Mouse (Mus musculus): ENCODE measurements at regions not wholly inside any gene's neighbourhood (a gene's known extent, or its start where the extent isn't known, plus 50 kb on each side); places are given as distances from the start of the nearest gene placed in this dataset.
A peak's percentile ranks its signal among the peaks of the same experiment; 100 is the strongest.

DNA sequence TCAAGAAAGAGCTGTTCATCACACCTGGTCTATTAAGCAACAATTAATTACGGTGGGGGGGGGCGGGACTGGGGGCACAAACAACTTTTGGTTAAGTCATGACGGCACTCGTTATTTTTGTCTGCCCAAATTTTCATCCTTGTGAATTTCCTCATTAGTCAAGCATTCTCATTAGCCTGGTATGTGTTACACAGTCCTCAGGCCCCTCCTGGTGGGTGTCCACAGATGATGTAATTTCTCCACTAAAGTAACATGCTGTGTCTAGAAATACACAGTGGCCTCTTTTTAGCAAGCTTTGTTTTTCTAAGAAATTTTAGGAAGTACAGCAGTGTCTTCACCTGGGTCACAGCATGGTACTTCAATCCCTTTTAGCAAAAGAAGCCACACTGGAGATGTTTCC, 118.2 kb downstream of the Gja1 start:
- 56% methylated on average over 4 of the region's 4 CpGs for WGBS
- H3K4me3 ChIP-seq (replicated peaks) = no peak overlapping the region
- H3K27ac ChIP-seq = no peak overlapping the region
- no peak overlapping the region for H3K4me2 ChIP-seq
- no peaks in the 10 kb centered on the region for H3K36me3 ChIP-seq
- no peak overlapping the region for H3K9ac ChIP-seq (replicated peaks)
- peaks cover 6% of the 10 kb centered on the region; the same call in 1 of the 2 replicates for H3K4me1 ChIP-seq (replicated peaks)
- 0 out of 2 replicates have a peak, but pooled peaks have one; percentile 68 for ATAC-seq (ENCODE audit: insufficient number of reproducible peaks, insufficient read depth, low FRiP score, low TSS enrichment, low read depth)
- no peaks in the 10 kb centered on the region for H3K9me3 ChIP-seq
- no peaks in the 10 kb centered on the region for H3K27me3 ChIP-seq

DNA sequence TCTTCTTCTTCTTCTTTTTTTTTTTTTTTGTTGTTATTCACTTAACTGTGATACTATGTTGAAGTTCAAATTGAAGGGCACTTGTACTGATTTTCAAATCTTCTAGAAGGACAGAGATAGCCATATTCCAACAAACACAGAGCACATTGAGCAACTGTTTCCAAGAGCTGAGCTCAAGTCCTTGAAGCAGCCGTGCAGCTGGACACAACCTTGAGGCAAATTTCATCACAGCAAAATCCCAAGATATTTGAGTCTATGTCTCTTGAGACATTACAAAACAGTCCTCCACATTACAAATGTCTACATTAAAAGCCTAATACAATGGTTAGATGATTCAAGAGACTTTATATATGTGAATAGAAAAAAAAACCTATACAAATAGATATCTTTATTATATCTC, 141.9 kb downstream of the Gja1 start:
- H3K36me3 ChIP-seq = no peaks in the 10 kb centered on the region
- ATAC-seq (ENCODE audit: insufficient number of reproducible peaks, insufficient read depth, low FRiP score, low TSS enrichment, low read depth) = no peak

DNA sequence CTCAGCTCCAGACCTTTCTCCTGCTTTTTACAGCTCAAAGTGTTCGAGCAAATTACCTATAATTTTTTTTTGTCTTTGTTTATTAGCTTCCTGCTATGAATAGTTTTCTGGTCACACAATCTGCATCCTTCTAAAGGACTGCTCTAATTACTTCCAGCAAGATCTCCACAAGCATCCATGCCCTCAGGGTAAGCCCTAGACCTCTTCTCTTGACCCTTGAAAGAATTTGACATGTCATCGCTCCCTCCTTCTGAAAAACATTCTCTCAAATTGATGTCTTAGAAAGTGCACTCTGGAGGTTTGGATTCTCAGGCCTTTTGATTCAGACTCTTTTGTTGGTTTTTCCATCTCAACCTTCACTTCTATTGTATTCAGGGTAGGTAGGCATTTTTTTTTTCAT, 148.7 kb downstream of the Gja1 start:
- H3K27me3 ChIP-seq = no peaks in the 10 kb centered on the region
- no peaks in the 10 kb centered on the region for H3K36me3 ChIP-seq
- H3K27ac ChIP-seq = no peak overlapping the region
- no peak overlapping the region for H3K9ac ChIP-seq (replicated peaks)
- 35% methylated on average over 2 of the region's 2 CpGs for WGBS
- H3K4me2 ChIP-seq = no peak overlapping the region
- no peak overlapping the region for H3K4me3 ChIP-seq (replicated peaks)
- no peak for ATAC-seq (ENCODE audit: insufficient number of reproducible peaks, insufficient read depth, low FRiP score, low TSS enrichment, low read depth)
- H3K9me3 ChIP-seq = peaks cover 8% of the 10 kb centered on the region; the same call in 1 of the 2 replicates
- no peaks in the 10 kb centered on the region for H3K4me1 ChIP-seq (replicated peaks)

More for the DNA sequence above, 141.9 kb downstream of the Gja1 start:
- no peaks in the 10 kb centered on the region for H3K27me3 ChIP-seq
- WGBS = 89% methylated on average over 1 of the region's 1 CpGs
- H3K4me3 ChIP-seq (replicated peaks) = no peak overlapping the region
- no peak overlapping the region for H3K9ac ChIP-seq (replicated peaks)
- H3K4me2 ChIP-seq = no peak overlapping the region
- H3K4me1 ChIP-seq (replicated peaks) = no peaks in the 10 kb centered on the region
- 0 out of 2 replicates have a peak, but pooled peaks cover under 1% of the 10 kb centered on the region for H3K9me3 ChIP-seq
- H3K27ac ChIP-seq = no peak overlapping the region

DNA sequence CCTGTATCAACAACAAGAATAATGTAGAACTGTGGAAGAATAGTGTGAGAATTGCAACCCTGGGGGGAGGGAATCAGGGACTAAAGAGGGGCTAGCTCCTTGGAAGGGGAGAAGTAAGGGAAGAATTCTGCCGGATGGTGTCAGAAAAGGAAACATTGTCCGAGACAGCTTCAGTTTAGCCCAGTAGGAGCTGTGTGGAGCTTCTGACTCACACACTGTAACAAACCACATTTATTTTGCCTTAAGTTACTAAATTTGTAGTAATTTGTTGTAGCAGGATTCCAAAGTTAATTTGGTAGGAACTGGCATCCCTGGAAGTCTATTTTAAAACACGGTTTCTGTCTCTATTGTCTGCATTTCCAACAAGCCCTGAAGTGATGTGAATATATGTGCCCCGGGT, 160.0 kb downstream of the Gja1 start:
- H3K36me3 ChIP-seq = no peaks in the 10 kb centered on the region
- no peaks in the 10 kb centered on the region for H3K9me3 ChIP-seq
- no peak overlapping the region for H3K4me2 ChIP-seq
- H3K4me3 ChIP-seq (replicated peaks) = no peak overlapping the region
- H3K9ac ChIP-seq (replicated peaks) = no peak overlapping the region
- no peak for ATAC-seq (ENCODE audit: insufficient number of reproducible peaks, insufficient read depth, low FRiP score, low TSS enrichment, low read depth)
- no peaks in the 10 kb centered on the region for H3K27me3 ChIP-seq
- peaks cover 44% of the 10 kb centered on the region for H3K4me1 ChIP-seq (replicated peaks)
- no peak overlapping the region for H3K27ac ChIP-seq
- WGBS = 45% methylated on average over 4 of the region's 4 CpGs

DNA sequence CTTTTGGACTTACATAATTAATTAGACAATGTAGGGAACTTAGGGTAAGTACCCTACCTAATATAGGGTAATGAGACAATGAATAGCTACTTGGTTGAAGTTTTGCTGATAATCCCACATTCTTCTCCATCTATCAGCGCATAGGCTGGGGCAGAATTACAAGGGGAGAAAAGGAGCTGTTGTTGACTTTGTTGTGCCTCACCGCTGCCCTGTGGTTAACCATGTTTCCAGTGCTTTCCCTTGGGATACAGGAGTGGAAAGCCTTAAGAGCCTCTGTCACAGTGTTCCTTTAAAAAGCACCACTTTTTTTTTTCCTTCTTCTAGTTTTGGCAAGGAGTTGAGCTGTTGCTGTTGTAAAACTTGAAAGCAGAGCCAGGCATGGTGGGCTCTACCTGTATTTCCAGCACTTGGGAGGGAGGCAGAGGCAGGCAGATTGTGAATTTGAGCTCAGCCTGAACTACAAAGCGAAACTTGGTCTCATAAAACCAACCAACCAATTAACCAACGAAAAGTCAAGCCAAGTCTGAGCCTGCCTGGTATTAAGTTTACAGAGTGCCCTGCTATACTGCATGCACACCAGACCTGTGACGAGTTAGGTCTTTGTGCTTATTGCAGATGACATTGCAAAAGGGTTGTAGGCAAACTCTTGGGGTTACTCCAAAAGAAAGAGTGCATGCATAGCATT, 162.8 kb downstream of the Gja1 start:
- H3K9ac ChIP-seq (replicated peaks) = no peak overlapping the region
- no peak overlapping the region for H3K4me3 ChIP-seq (replicated peaks)
- peaks cover 46% of the 10 kb centered on the region for H3K4me1 ChIP-seq (replicated peaks)
- ATAC-seq (ENCODE audit: insufficient number of reproducible peaks, insufficient read depth, low FRiP score, low TSS enrichment, low read depth) = peak; percentile 84
- H3K4me2 ChIP-seq = no peak overlapping the region
- H3K36me3 ChIP-seq = no peaks in the 10 kb centered on the region
- H3K9me3 ChIP-seq = peaks cover 6% of the 10 kb centered on the region; the same call in 1 of the 2 replicates
- no peaks in the 10 kb centered on the region for H3K27me3 ChIP-seq
- peak overlapping the region; percentile 62 for H3K27ac ChIP-seq
- 40% methylated on average over 5 of the region's 5 CpGs for WGBS

DNA sequence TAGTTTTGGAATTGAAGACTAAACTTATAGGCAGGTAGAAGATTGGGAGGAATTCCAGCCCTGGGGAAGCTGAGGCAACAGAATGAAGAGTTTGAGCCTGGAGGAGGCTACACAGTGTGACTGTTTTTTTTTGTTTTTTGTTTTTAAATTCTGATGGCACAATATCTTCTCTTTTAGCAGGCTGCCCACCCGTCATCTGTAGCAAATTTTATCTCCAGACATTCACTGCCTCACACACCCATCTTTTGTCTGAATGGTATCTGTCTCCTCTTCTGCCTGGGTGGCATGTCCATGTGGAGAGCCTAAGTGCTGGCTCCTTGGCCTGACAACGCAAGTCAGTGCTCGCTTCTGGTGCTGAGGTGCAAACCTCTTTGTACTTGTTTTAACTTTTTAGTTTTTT, 165.0 kb downstream of the Gja1 start:
- Histone ChIP-seq H3K4me1 (replicated peaks) (peaks cover 46% of the 10 kb centered on the region), H3K27ac (0 out of 2 replicates have a peak overlapping the region, but pooled peaks have one; percentile 29), H3K4me3 (replicated peaks) (no peak overlapping the region), H3K27me3 (no peaks in the 10 kb centered on the region), H3K36me3 (no peaks in the 10 kb centered on the region), H3K9me3 (peaks cover 6% of the 10 kb centered on the region; the same call in 1 of the 2 replicates), H3K9ac (replicated peaks) (no peak overlapping the region), H3K4me2 (no peak overlapping the region)
- 64% methylated on average over 3 of the region's 3 CpGs for WGBS
- no peak for ATAC-seq (ENCODE audit: insufficient number of reproducible peaks, insufficient read depth, low FRiP score, low TSS enrichment, low read depth)

DNA sequence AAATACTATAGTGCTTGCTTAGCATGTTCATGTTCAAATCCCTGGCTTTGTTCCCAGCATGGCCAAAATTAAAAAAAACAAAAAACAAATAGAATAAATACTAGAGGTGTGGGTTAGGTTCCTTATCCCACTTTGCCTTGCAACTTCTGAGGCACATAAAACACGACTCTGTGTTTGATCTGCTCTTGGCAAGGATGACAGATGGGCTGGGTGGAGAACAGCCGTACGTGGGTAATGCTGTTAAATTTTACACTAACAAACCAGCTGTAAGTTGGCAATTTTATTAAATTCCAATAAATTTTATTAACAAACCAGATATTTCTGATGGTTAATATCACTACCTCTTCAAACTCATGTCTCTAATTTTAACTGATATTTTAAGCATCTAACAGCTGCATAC, 168.9 kb downstream of the Gja1 start:
- H3K27me3 ChIP-seq = no peaks in the 10 kb centered on the region
- WGBS = 13% methylated on average over 3 of the region's 3 CpGs
- peaks cover 21% of the 10 kb centered on the region for H3K4me1 ChIP-seq (replicated peaks)
- H3K4me2 ChIP-seq = no peak overlapping the region
- peaks cover 6% of the 10 kb centered on the region; the same call in 1 of the 2 replicates for H3K9me3 ChIP-seq
- no peak overlapping the region for H3K4me3 ChIP-seq (replicated peaks)
- H3K27ac ChIP-seq = no peak overlapping the region
- no peak for ATAC-seq (ENCODE audit: insufficient number of reproducible peaks, insufficient read depth, low FRiP score, low TSS enrichment, low read depth)
- no peak overlapping the region for H3K9ac ChIP-seq (replicated peaks)
- H3K36me3 ChIP-seq = no peaks in the 10 kb centered on the region

DNA sequence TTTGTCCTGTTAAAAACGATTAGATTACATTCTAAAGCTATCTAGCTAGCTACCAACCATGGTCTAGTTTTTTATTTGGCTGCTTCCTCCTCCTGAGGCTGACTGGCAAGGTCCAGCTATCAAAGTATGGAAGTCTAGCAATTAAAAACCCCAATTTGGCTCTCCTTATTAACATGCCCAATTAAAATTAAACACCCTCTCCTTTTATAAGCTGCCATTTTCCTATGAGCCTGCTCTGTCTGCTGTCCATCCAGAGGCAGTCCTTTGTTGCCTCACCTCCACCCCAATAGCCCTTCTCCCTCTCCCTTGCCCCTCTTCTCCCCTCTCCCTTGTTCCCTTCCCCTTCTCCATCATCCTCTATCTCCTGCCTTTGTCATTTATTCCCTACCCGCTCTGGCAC, 169.7 kb downstream of the Gja1 start:
- Histone ChIP-seq H3K27me3 (no peaks in the 10 kb centered on the region), H3K27ac (peak overlapping the region; percentile 62), H3K4me3 (replicated peaks) (no peak overlapping the region), H3K4me2 (no peak overlapping the region), H3K9ac (replicated peaks) (no peak overlapping the region), H3K36me3 (no peaks in the 10 kb centered on the region), H3K9me3 (peaks cover 6% of the 10 kb centered on the region; the same call in 1 of the 2 replicates), H3K4me1 (replicated peaks) (peaks cover 14% of the 10 kb centered on the region)
- no peak for ATAC-seq (ENCODE audit: insufficient number of reproducible peaks, insufficient read depth, low FRiP score, low TSS enrichment, low read depth)
- 41% methylated on average over 2 of the region's 2 CpGs for WGBS

DNA sequence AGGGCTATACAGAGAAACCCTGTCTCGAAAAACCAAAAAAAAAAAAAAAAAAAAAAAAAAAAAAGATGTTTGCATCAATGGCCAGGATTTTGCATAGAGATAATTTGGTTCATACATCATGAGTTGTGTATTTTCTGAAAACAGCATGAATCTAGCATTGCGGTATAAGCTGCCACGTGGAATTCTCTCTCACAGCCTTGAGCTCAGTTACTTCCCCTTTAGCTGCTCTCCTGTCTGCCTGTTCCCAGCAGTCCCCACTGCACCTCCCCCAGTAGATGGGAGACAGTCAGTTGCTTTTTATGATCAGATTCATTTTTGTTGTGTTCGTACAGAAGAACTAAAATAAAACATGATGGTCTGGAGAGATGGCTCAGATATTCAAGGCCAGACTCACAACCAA, 170.7 kb downstream of the Gja1 start:
- H3K9me3 ChIP-seq = peaks cover 6% of the 10 kb centered on the region; the same call in 1 of the 2 replicates
- no peak overlapping the region for H3K4me2 ChIP-seq
- no peak overlapping the region for H3K4me3 ChIP-seq (replicated peaks)
- H3K27me3 ChIP-seq = no peaks in the 10 kb centered on the region
- H3K36me3 ChIP-seq = no peaks in the 10 kb centered on the region
- no peak overlapping the region for H3K9ac ChIP-seq (replicated peaks)
- WGBS = 77% methylated on average over 3 of the region's 4 CpGs
- H3K27ac ChIP-seq = no peak overlapping the region
- ATAC-seq (ENCODE audit: insufficient number of reproducible peaks, insufficient read depth, low FRiP score, low TSS enrichment, low read depth) = no peak
- H3K4me1 ChIP-seq (replicated peaks) = peaks cover 9% of the 10 kb centered on the region

DNA sequence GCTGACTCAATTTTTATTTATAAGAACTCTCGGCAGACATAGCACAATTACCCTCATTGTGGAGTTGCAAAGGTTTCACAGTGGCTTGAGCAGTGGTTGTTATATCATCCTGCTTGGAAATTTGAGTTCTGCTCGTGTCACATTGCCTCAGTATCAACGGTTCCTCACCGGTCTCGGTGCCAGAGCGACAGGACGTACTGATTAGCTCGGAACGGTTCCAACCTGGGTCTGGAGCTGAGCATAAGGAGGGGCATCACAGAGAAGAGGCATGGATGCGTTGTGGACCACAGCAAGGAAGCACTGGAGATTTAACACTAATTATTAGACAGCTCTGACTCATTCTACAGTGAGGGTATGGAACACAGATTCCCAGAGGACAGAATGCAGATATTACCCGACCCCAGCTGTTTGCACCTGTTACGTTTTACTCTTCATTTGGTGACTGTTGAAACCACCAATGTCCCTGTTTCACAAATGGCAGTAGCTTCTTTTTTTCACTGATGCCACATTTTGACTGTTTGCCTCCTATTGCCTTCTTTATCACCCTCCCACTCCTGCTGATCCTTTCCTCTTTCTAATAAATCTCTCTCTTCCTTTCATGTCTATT, 189.8 kb downstream of the Gja1 start:
- no peak overlapping the region for H3K9ac ChIP-seq (replicated peaks)

DNA sequence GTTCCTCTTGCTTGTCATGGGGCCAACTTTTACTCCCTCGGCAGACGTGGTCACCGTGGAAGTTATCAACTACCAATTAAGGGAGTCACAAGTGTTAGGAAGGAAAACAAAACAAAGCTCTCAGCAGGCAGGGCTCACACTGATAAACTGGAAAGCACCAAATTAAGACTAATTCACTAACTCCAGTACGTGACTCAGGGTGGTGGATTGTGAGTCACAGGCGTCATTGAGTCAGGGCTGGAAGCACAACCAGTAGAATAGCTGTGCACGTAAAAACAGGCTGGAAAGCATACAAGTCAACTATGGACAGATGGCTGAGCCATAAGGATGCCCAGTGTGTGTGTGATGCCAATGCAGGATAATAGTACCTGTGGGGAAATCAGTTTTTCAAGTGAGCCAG, 204.9 kb downstream of the Gja1 start:
- Histone ChIP-seq H3K9ac (replicated peaks) (no peak overlapping the region), H3K27ac (no peak overlapping the region), H3K4me2 (no peak overlapping the region), H3K36me3 (no peaks in the 10 kb centered on the region), H3K4me3 (replicated peaks) (no peak overlapping the region), H3K9me3 (no peaks in the 10 kb centered on the region), H3K4me1 (replicated peaks) (no peaks in the 10 kb centered on the region), H3K27me3 (no peaks in the 10 kb centered on the region)
- no peak for ATAC-seq (ENCODE audit: insufficient number of reproducible peaks, insufficient read depth, low FRiP score, low TSS enrichment, low read depth)
- WGBS = 56% methylated on average over 6 of the region's 6 CpGs

More for the DNA sequence above, 189.8 kb downstream of the Gja1 start:
- Histone ChIP-seq H3K4me2 (no peak overlapping the region), H3K36me3 (no peaks in the 10 kb centered on the region), H3K27ac (no peak overlapping the region), H3K27me3 (no peaks in the 10 kb centered on the region), H3K9me3 (no peaks in the 10 kb centered on the region), H3K4me1 (replicated peaks) (no peaks in the 10 kb centered on the region), H3K4me3 (replicated peaks) (no peak overlapping the region)
- 88% methylated on average over 12 of the region's 12 CpGs for WGBS
- ATAC-seq (ENCODE audit: insufficient number of reproducible peaks, insufficient read depth, low FRiP score, low TSS enrichment, low read depth) = no peak
